10 mouse cellular contexts compared by ENCODE assay signal in the genomic region with DNA sequence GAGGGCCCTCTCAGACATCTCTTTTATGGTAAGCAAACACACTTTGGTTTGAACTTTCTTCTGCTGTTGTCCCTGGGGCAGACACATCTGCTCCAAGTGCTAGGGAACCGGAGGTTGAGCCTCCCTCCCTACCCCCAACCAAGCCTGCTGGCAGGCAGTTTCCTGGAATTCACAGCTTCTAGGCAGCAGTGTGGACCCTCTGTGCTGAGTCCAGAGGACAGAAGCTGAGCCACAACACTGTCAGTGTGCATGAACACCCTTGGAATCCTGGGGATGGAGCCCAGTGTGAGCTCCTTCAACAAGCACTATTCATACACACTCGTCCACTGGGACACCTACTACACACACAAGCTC. TPM values are rescaled to one million over a fixed set of nuclear protein-coding genes. Genes with fewer than 3 reads are reported as not detected.
DNase-seq lines count a peak whose midpoint lies in the region; ATAC-seq and TF ChIP-seq lines count a peak whose summit lies in the region.
"Had no signal": no experiment of that assay in that cellular context is flagged by ENCODE, and none has a peak within 500 bp of the region (broad histone marks: within the 10 kb centered on the region; RNA-seq: fewer than 3 reads in every experiment).

No protein-coding gene starts in this region.

- H3K9ac ChIP-seq in neural tube, embryonic 14.5 days (replicated peaks; ENCODE audit: low read depth, low read length) = no peak overlapping the region

- no peak for DNase-seq in layer of hippocampus, adult 2 months (ENCODE audit: low spot score in 2 of 2)
- no peak for DNase-seq in layer of hippocampus, postnatal 14 days (ENCODE audit: low spot score in 2 of 2)
- no peak for DNase-seq in hindbrain, embryonic 10.5 days (ENCODE audit: low spot score)
- peak; percentile 59 to 76 for DNase-seq in kidney, postnatal 36 days
- DNase-seq in left cerebral cortex, adult 9 months (ENCODE audit: low spot score in 2 of 2) = no peak
- no peak for DNase-seq in urinary bladder, postnatal 36 days (ENCODE audit: low spot score in 2 of 2)
- DNase-seq in right cerebral cortex, postnatal 36 days (ENCODE audit: low spot score in 2 of 2) = no peak

- H3K9me3 ChIP-seq in hindbrain, embryonic 10.5 days = no peaks in the 10 kb centered on the region
- no peaks in the 10 kb centered on the region for H3K9me3 ChIP-seq in neural tube, embryonic 14.5 days (ENCODE audit: control insufficient read depth, low read length)

- H3K27ac ChIP-seq in layer of hippocampus, adult 2 months = peak overlapping the region; percentile 49
- peak overlapping the region; percentile 85 for H3K27ac ChIP-seq in hindbrain, embryonic 10.5 days
- H3K27ac ChIP-seq in neural tube, embryonic 14.5 days (ENCODE audit: low read depth, low read length) = peak overlapping the region; percentile 28

- 26% methylated on average over 2 of the region's 2 CpGs for WGBS in hindbrain, embryonic 10.5 days
- WGBS in neural tube, embryonic 14.5 days = 24% methylated on average over 2 of the region's 2 CpGs

- peaks cover 89% of the 10 kb centered on the region for H3K4me1 ChIP-seq in hindbrain, embryonic 10.5 days (replicated peaks)
- H3K4me1 ChIP-seq in neural tube, embryonic 14.5 days (ENCODE audit: control insufficient read depth, insufficient read depth, low read length) = peaks cover 68% of the 10 kb centered on the region

- no peak overlapping the region for H3K4me3 ChIP-seq in layer of hippocampus, adult 2 months
- peak overlapping the region; percentile 13; the same call in 1 of the 2 replicates for H3K4me3 ChIP-seq in hindbrain, embryonic 10.5 days
- no peak overlapping the region for H3K4me3 ChIP-seq in neural tube, embryonic 14.5 days (ENCODE audit: low read depth, low read length)

- H3K36me3 ChIP-seq in hindbrain, embryonic 10.5 days = peaks cover 33% of the 10 kb centered on the region
- peaks cover 5% of the 10 kb centered on the region; the same call in 1 of the 2 replicates for H3K36me3 ChIP-seq in neural tube, embryonic 14.5 days (ENCODE audit: control insufficient read depth, insufficient read depth, low read length)

- no peaks in the 10 kb centered on the region; the same call in 1 of the 2 replicates for H3K27me3 ChIP-seq in hindbrain, embryonic 10.5 days (ENCODE audit: insufficient read depth, poor library complexity, severe bottlenecking)
- no peaks in the 10 kb centered on the region for H3K27me3 ChIP-seq in neural tube, embryonic 14.5 days (ENCODE audit: control insufficient read depth, insufficient read depth, low read length)
- H3K27me3 ChIP-seq: CH12.LX had no signal

- no peak for ATAC-seq in neural tube, embryonic 14.5 days (ENCODE audit: low read depth)

- no peak for TF ChIP-seq CTCF in layer of hippocampus, adult 2 months (conservative IDR thresholded peaks at IDR 0.05)

- H3K4me2 ChIP-seq in neural tube, embryonic 14.5 days (ENCODE audit: low read depth, low read length) = peak overlapping the region; percentile 11; the same call in 1 of the 2 replicates

RNA-seq across cellular contexts. Expression of gene 4930404H24Rik, which starts 55.3 kb away (rescaled TPM):
- not detected for total RNA-seq in layer of hippocampus, adult 2 months (2021)
- total RNA-seq in layer of hippocampus, postnatal 14 days (2021) = not detected
- not detected in 2 replicates for polyA plus RNA-seq in hindbrain, embryonic 10.5 days (2016; fragmentation: Nextera tagmentation; extraction: Ambion mirVana)
- not detected in 2 replicates for polyA plus RNA-seq in neural tube, embryonic 14.5 days (2014; fragmentation: Nextera tagmentation; extraction: Ambion mirVana)
- total RNA-seq: CH12.LX; hematopoietic stem cell, adult 5-6 weeks had no signal

Comparison
In these comparisons a context has a peak if more than half of its experiments do, and no peak if none do; other contexts are left out.
1. DNase-seq: peak in kidney, postnatal 36 days (2 of 2); none in layer of hippocampus, adult 2 months (0 of 2), layer of hippocampus, postnatal 14 days (0 of 2), hindbrain, embryonic 10.5 days (single experiment), left cerebral cortex, adult 9 months (0 of 2), urinary bladder, postnatal 36 days (0 of 2) and right cerebral cortex, postnatal 36 days (0 of 2).
2. H3K27ac ChIP-seq: peak in every context shown above with its lines; median percentile 85 in hindbrain, embryonic 10.5 days; 49 in layer of hippocampus, adult 2 months; 28 in neural tube, embryonic 14.5 days.